Mouse (Mus musculus) kidney, postnatal 0 days (tissue): Measurements from ENCODE around the gene Ptprm. TPM values are rescaled to one million over a fixed set of nuclear protein-coding genes. Genes with fewer than 3 reads are reported as not detected.
"Not testable (repeated sequence)": the region's sequence is repeated elsewhere in the genome, so short reads cannot be mapped to it uniquely, and the experiment has no call there.

ENCODE experiments used
- ATAC-seq: fragments of 200-750 bp; cut with Nextera tagmentation; replicated peaks from 2 replicates; pipeline ENCODE4 v1.8.0; 2017; ENCODE audit warnings: low read depth, moderate number of reproducible peaks, moderate TSS enrichment, moderate library complexity; ENCODE audit not compliant: low FRiP score
- DNase-seq: peaks from one replicate; pipeline ENCODE4 v3.0.0-alpha.2; 2016; ENCODE audit warnings: low spot score
- H3K27ac ChIP-seq: fragments of 300-500 bp; sonication (generic); 2 replicates; pipeline ENCODE4 v1.5.1; 2014; ENCODE audit warnings: mild to moderate bottlenecking
- H3K27me3 ChIP-seq: fragments of 300-500 bp; sonication (generic); 2 replicates; pipeline ENCODE4 v1.6.1; 2014; ENCODE audit warnings: low read length, mixed read lengths; ENCODE audit not compliant: insufficient read depth
- H3K36me3 ChIP-seq: fragments of 300-500 bp; sonication (generic); 2 replicates; pipeline ENCODE4 v1.6.1; 2014; ENCODE audit warnings: low read length, mixed read lengths; ENCODE audit not compliant: insufficient read depth
- H3K4me1 ChIP-seq: fragments of 300-500 bp; sonication (generic); replicated peaks from 2 replicates; pipeline ENCODE4 v1.6.1; 2014; ENCODE audit warnings: antibody characterized with exemption, low read length, mixed read lengths; ENCODE audit not compliant: insufficient read depth
- H3K4me2 ChIP-seq: fragments of 300-500 bp; sonication (generic); 2 replicates; pipeline ENCODE4 v1.6.1; 2014; ENCODE audit warnings: mild to moderate bottlenecking, low read length, moderate library complexity, mixed read lengths
- H3K4me3 ChIP-seq: fragments of 300-500 bp; sonication (generic); replicated peaks from 2 replicates; pipeline ENCODE4 v1.5.1; 2014; ENCODE audit warnings: low read depth, low read length
- H3K9ac ChIP-seq: fragments of 300-500 bp; sonication (generic); 2 replicates; pipeline ENCODE4 v1.6.1; 2014; ENCODE audit warnings: low read depth, low read length
- H3K9me3 ChIP-seq: fragments of 300-500 bp; sonication (generic); replicated peaks from 2 replicates; pipeline ENCODE4 v1.6.1; 2016; ENCODE audit warnings: low read length, inconsistent platforms, mixed read lengths
- CTCF ChIP-seq: IDR thresholded peaks from 2 replicates; pipeline ENCODE4 v1.5.1; 2016; ENCODE audit warnings: antibody characterized with exemption, low read depth, mild to moderate bottlenecking, moderate library complexity
- WGBS: fragments of 180-500 bp; shearing (Covaris S2); extraction: QIAGEN DNeasy Blood & Tissue Kit; methylation state at CpG from one replicate; pipeline ENCODE4 v1.1.7; 2014; 5-methylcytosine and 5-hydroxymethylcytosine counted together
- polyA plus RNA-seq: library from polyadenylated mRNA; unstranded; fragments of >200 nt; fragmentation: Nextera tagmentation; extraction: Ambion mirVana; gene quantifications from 2 replicates; pipeline ENCODE4 v1.2.1, GENCODE M21; 2015

Gene Ptprm
- polyA plus RNA-seq, 1 experiment from 2014 or later, result 13.7 TPM

DNA sequence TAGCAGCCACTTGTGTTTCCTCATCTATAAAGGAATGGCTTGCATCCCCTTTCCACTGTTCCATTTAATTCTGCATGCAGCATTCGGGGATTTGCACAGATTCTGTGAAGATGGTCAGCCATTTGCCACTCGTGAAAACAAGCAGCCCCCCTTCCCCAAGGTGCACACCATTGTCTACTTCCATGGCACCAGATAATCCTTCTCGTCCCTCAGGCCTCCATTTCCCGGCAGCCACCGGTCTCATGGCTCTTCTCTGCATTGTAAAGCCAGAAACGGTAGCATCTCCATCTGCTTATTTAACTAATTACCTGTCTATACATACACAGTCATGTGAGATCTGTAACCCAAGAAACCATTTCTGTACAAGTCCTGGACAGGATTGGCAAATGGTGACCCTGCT lies 501.8 kb downstream of the Ptprm start:
- no peaks in the 10 kb centered on the region for H3K9me3 ChIP-seq
- H3K9ac ChIP-seq, result no peak overlapping the region
- no peaks in the 10 kb centered on the region for H3K27me3 ChIP-seq
- DNase-seq (no peak), ATAC-seq (no peak)
- no peak for TF ChIP-seq CTCF
- 90% methylated on average over 6 of the region's 6 CpGs for WGBS
- H3K4me1 ChIP-seq, result no peaks in the 10 kb centered on the region
- H3K4me3 ChIP-seq, result no peak overlapping the region
- H3K4me2 ChIP-seq, result no peak overlapping the region
- no peak overlapping the region for H3K27ac ChIP-seq
- H3K36me3 ChIP-seq, result no peaks in the 10 kb centered on the region

DNA sequence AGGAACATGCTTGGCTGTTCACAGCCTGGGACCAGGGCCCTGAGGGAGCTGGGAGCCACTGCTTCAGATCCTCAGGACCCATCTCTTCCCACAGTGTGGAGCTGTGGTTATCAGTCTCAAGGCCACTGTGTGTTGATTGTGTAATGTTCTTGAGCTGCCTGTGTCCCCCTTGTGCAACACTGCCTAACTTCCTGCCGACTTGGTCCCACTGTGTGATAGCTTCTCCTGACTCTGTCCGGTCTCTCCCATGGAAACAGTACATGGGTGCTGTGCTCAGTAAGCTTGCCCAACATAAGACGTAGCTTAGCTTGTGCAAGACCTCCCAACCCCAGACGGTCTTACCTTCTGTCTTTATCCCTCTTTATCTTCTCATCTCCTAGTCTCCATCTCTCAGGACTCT lies 507.2 kb downstream of the Ptprm start:
- not testable (repeated sequence) for H3K4me2 ChIP-seq, H3K27me3 ChIP-seq, H3K27ac ChIP-seq, H3K4me3 ChIP-seq, H3K9ac ChIP-seq, H3K9me3 ChIP-seq, H3K36me3 ChIP-seq, ATAC-seq, H3K4me1 ChIP-seq, DNase-seq
- 91% methylated on average over 4 of the region's 4 CpGs for WGBS

DNA sequence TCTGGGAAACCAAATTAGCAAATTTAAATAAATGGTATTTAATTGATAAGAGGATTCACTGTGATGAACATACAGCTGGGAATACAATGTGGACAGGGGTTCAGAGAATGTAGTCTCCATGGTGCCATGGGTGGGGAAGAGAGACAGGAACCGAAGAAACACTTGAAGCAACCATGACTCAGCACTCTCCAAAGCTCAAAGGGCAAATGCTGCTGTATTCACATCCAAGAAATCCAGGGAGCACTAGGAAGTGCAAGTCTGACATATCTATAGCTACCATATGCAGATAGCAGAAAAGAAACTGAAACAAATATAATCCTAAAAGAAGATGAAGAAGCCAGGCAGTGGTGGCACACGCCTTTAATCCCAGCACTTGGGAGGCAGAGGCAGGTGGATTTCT lies 531.9 kb downstream of the Ptprm start:
- DNase-seq, result no peak
- WGBS, result 70% methylated on average over 2 of the region's 2 CpGs
- Histone ChIP-seq H3K27me3 (no peaks in the 10 kb centered on the region), H3K4me3 (no peak overlapping the region), H3K4me2 (no peak overlapping the region), H3K27ac (no peak overlapping the region), H3K36me3 (no peaks in the 10 kb centered on the region), H3K9me3 (no peaks in the 10 kb centered on the region), H3K9ac (no peak overlapping the region), H3K4me1 (no peaks in the 10 kb centered on the region)
- ATAC-seq, result no peak
- TF ChIP-seq CTCF, result no peak

DNA sequence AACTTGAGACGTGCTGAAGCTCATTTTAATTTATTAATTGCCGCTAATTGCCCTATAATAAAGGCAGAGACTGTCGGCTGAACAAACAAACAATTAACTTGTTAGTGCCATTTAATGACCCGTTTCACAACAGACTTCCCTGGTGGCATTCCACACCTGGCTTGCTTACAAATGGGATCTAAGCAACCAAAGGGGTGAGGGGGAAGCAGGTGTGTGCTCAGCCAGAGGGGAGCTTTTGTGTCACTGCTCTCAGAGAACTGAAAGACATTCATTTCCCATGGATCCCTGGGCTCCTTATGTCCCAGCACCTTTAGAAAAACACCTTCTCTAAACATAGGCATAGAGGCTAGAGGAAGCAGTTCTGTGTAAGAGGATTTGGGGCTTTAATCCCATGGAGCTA lies 536.9 kb downstream of the Ptprm start:
- peak; percentile 16 for DNase-seq
- H3K36me3 ChIP-seq, result no peaks in the 10 kb centered on the region
- ATAC-seq, result no peak
- no peak overlapping the region for H3K9ac ChIP-seq
- H3K4me1 ChIP-seq, result no peaks in the 10 kb centered on the region
- TF ChIP-seq CTCF, result no peak
- no peaks in the 10 kb centered on the region for H3K9me3 ChIP-seq
- H3K4me2 ChIP-seq, result no peak overlapping the region
- no peak overlapping the region for H3K4me3 ChIP-seq
- WGBS, result 22% methylated on average over 4 of the region's 4 CpGs
- no peak overlapping the region for H3K27ac ChIP-seq
- H3K27me3 ChIP-seq, result no peaks in the 10 kb centered on the region

DNA sequence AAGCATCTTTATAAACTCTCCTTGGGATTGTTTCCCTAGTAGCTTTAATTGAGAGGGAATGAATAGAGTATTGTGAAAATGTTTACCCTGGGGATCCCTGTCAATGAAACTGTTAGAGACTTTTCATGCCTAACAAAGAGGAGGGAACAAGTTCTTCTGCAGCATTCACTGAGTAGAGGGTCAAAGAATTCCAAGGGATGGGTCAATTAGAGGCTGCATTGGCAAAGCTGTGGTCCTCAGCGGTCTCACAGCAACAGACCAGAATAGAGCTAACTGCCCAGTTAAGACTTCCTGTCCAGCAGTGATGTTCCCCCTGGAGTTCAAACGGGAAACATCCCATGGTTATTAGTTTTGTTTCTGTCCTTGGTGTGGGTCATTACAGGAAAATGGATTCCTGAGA lies 538.3 kb downstream of the Ptprm start:
- Histone ChIP-seq H3K9me3 (no peaks in the 10 kb centered on the region), H3K4me2 (no peak overlapping the region), H3K4me3 (no peak overlapping the region), H3K9ac (no peak overlapping the region), H3K27me3 (no peaks in the 10 kb centered on the region), H3K4me1 (no peaks in the 10 kb centered on the region), H3K27ac (no peak overlapping the region), H3K36me3 (no peaks in the 10 kb centered on the region)
- ATAC-seq, result no peak
- no peak for DNase-seq
- no peak for TF ChIP-seq CTCF
- 72% methylated on average over 2 of the region's 2 CpGs for WGBS

DNA sequence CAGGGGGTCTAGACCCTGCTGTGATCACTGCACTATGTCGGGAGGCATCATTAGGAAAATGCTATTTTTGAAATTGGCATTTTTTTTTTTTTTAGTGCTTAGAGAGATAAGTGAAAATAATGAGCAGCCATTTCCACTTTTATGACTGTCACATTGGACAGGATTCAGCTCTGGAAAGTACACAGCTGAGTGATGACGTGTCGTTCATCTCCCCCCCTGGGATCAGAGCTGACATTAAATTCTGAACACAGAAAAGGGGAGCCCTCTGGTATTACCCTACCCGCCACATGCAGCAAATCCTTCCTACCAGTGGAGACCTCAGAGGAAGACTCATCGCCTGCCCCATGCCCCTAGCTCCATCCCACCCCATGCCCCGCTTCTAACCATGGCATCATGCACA lies 540.5 kb downstream of the Ptprm start:
- no peaks in the 10 kb centered on the region for H3K9me3 ChIP-seq
- DNase-seq (no peak), ATAC-seq (no peak)
- H3K27ac ChIP-seq, result no peak overlapping the region
- TF ChIP-seq CTCF, result no peak
- H3K4me1 ChIP-seq, result no peaks in the 10 kb centered on the region
- no peak overlapping the region for H3K4me3 ChIP-seq
- H3K36me3 ChIP-seq, result 0 out of 2 replicates have a peak, but pooled peaks cover 5% of the 10 kb centered on the region
- WGBS, result 85% methylated on average over 6 of the region's 6 CpGs
- no peaks in the 10 kb centered on the region for H3K27me3 ChIP-seq
- no peak overlapping the region for H3K9ac ChIP-seq
- no peak overlapping the region for H3K4me2 ChIP-seq

DNA sequence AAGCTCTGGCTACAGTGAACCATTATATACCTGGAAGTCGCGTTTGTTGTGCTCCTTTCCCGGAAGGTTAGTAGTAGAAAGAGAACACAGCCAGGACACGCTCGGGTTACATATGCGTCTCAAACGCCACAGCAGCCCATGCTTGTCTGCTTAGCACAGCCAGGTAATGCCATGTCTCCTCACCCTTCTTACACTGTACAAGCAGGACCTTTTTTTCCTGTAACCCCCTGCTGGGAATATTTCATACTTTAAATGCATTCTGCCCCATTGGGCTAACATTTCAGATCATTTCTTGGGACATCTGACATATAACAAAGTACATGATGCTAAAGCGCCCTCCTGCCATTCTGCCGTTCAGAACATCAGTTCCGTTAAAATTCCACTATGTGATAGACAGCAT lies 540.9 kb downstream of the Ptprm start:
- H3K27me3 ChIP-seq, result no peaks in the 10 kb centered on the region
- TF ChIP-seq CTCF, result no peak
- H3K9ac ChIP-seq, result no peak overlapping the region
- no peaks in the 10 kb centered on the region for H3K4me1 ChIP-seq
- no peaks in the 10 kb centered on the region for H3K9me3 ChIP-seq
- no peak for ATAC-seq
- no peak for DNase-seq
- H3K4me2 ChIP-seq, result no peak overlapping the region
- 0 out of 2 replicates have a peak, but pooled peaks cover 5% of the 10 kb centered on the region for H3K36me3 ChIP-seq
- no peak overlapping the region for H3K4me3 ChIP-seq
- no peak overlapping the region for H3K27ac ChIP-seq
- WGBS, result 82% methylated on average over 10 of the region's 10 CpGs
